Mouse (Mus musculus) heart, embryonic 12.5 days (tissue): Measurements from ENCODE around the gene Wipf1. TPM values are rescaled to one million over a fixed set of nuclear protein-coding genes. Genes with fewer than 3 reads are reported as not detected.

Experiments used
- ATAC-seq: fragments of 200-750 bp; cut with Nextera tagmentation; 2 replicates; pipeline ENCODE4 v1.8.0; 2017; ENCODE audit warnings: moderate TSS enrichment, moderate library complexity; ENCODE audit not compliant: insufficient number of reproducible peaks, low FRiP score
- H3K27ac ChIP-seq: fragments of 300-500 bp; sonication (generic); 2 replicates; pipeline ENCODE4 v1.5.1; 2016; ENCODE audit warnings: mild to moderate bottlenecking, moderate library complexity; ENCODE audit not compliant: poor library complexity, severe bottlenecking
- H3K27me3 ChIP-seq: fragments of 300-500 bp; sonication (generic); replicated peaks from 2 replicates; pipeline ENCODE4 v1.6.1; 2016; ENCODE audit warnings: mild to moderate bottlenecking, moderate library complexity
- H3K36me3 ChIP-seq: fragments of 300-500 bp; sonication (generic); 2 replicates; pipeline ENCODE4 v1.6.1; 2016; ENCODE audit warnings: mild to moderate bottlenecking, moderate library complexity
- H3K4me1 ChIP-seq: fragments of 300-500 bp; sonication (generic); replicated peaks from 2 replicates; pipeline ENCODE4 v1.6.1; 2016; ENCODE audit warnings: mild to moderate bottlenecking
- H3K4me2 ChIP-seq: fragments of 300-500 bp; sonication (generic); 2 replicates; pipeline ENCODE4 v1.6.1; 2016; ENCODE audit warnings: mild to moderate bottlenecking, moderate library complexity
- H3K4me3 ChIP-seq: fragments of 300-500 bp; sonication (generic); 2 replicates; pipeline ENCODE4 v1.5.1; 2016; ENCODE audit warnings: mild to moderate bottlenecking
- H3K9ac ChIP-seq: fragments of 300-500 bp; sonication (generic); 2 replicates; pipeline ENCODE4 v1.6.1; 2016; ENCODE audit warnings: mild to moderate bottlenecking, moderate library complexity
- H3K9me3 ChIP-seq: fragments of 300-500 bp; sonication (generic); replicated peaks from 2 replicates; pipeline ENCODE4 v1.6.1; 2016; ENCODE audit warnings: mild to moderate bottlenecking, moderate library complexity
- WGBS: fragments of 180-500 bp; shearing (Covaris S2); methylation state at CpG from one replicate; pipeline ENCODE4 v1.1.7; 2016; 5-methylcytosine and 5-hydroxymethylcytosine counted together
- polyA plus RNA-seq: library from polyadenylated mRNA; unstranded; fragments of >200 nt; fragmentation: Nextera tagmentation; extraction: Ambion mirVana; gene quantifications from 2 replicates; pipeline ENCODE4 v1.2.1, GENCODE M21; 2016

The Wipf1 gene
- polyA plus RNA-seq, 1 experiment from 2014 or later, result 7.3 TPM

GRCm38 (mm10) chr2:73540450-73541162 is 11.1 kb upstream of the Wipf1 start:
- no peaks in the 10 kb centered on the region for H3K36me3 ChIP-seq
- H3K4me2 ChIP-seq, result peak overlapping the region; percentile 50
- ATAC-seq, result no peak
- peaks cover 3% of the 10 kb centered on the region; the same call in 1 of the 2 replicates for H3K27me3 ChIP-seq
- no peak overlapping the region for H3K27ac ChIP-seq
- no peak overlapping the region for H3K9ac ChIP-seq
- no peak overlapping the region for H3K4me3 ChIP-seq
- no peaks in the 10 kb centered on the region for H3K9me3 ChIP-seq
- 34% methylated on average over 16 of the region's 16 CpGs for WGBS
- H3K4me1 ChIP-seq, result peaks cover 9% of the 10 kb centered on the region

- 19% methylated on average over 1 of the region's 1 CpGs for WGBS
- Histone ChIP-seq H3K9ac (no peak overlapping the region), H3K4me3 (no peak overlapping the region), H3K36me3 (no peaks in the 10 kb centered on the region), H3K4me1 (peaks cover 9% of the 10 kb centered on the region), H3K4me2 (no peak overlapping the region), H3K27ac (no peak overlapping the region), H3K27me3 (peaks cover 3% of the 10 kb centered on the region; the same call in 1 of the 2 replicates), H3K9me3 (no peaks in the 10 kb centered on the region)
- ATAC-seq, result no peak
Measured at GRCm38 (mm10) chr2:73539697-73540096, 10.2 kb upstream of the Wipf1 start.

GRCm38 (mm10) chr2:73539141-73539540 is 9.6 kb upstream of the Wipf1 start:
- Histone ChIP-seq H3K27me3 (peaks cover 3% of the 10 kb centered on the region; the same call in 1 of the 2 replicates), H3K36me3 (no peaks in the 10 kb centered on the region), H3K4me2 (no peak overlapping the region), H3K4me3 (no peak overlapping the region), H3K9ac (no peak overlapping the region), H3K9me3 (no peaks in the 10 kb centered on the region), H3K4me1 (peaks cover 9% of the 10 kb centered on the region), H3K27ac (no peak overlapping the region)
- no peak for ATAC-seq
- 74% methylated on average over 3 of the region's 3 CpGs for WGBS

GRCm38 (mm10) chr2:73538590-73538989 is 9.1 kb upstream of the Wipf1 start:
- peaks cover 9% of the 10 kb centered on the region for H3K4me1 ChIP-seq
- peaks cover 3% of the 10 kb centered on the region; the same call in 1 of the 2 replicates for H3K27me3 ChIP-seq
- no peak overlapping the region for H3K27ac ChIP-seq
- no peaks in the 10 kb centered on the region for H3K9me3 ChIP-seq
- H3K4me2 ChIP-seq, result no peak overlapping the region
- H3K9ac ChIP-seq, result no peak overlapping the region
- no peak overlapping the region for H3K4me3 ChIP-seq
- WGBS, result 58% methylated on average over 13 of the region's 13 CpGs
- no peak for ATAC-seq
- H3K36me3 ChIP-seq, result no peaks in the 10 kb centered on the region

- no peak for ATAC-seq
- no peak overlapping the region for H3K4me3 ChIP-seq
- 76% methylated on average over 15 of the region's 15 CpGs for WGBS
- no peak overlapping the region for H3K4me2 ChIP-seq
- H3K27me3 ChIP-seq, result no peaks in the 10 kb centered on the region
- H3K9me3 ChIP-seq, result no peaks in the 10 kb centered on the region
- no peaks in the 10 kb centered on the region for H3K36me3 ChIP-seq
- no peak overlapping the region for H3K9ac ChIP-seq
- H3K27ac ChIP-seq, result no peak overlapping the region
- peaks cover 9% of the 10 kb centered on the region for H3K4me1 ChIP-seq
Measured at GRCm38 (mm10) chr2:73536091-73536783, 6.7 kb upstream of the Wipf1 start.

GRCm38 (mm10) chr2:73534720-73535119 is 5.2 kb upstream of the Wipf1 start:
- WGBS, result 76% methylated on average over 10 of the region's 10 CpGs
- H3K27me3 ChIP-seq, result no peaks in the 10 kb centered on the region

GRCm38 (mm10) chr2:73530487-73530886 is 953 bp upstream of the Wipf1 start:
- Histone ChIP-seq H3K9ac (no peak overlapping the region), H3K36me3 (no peaks in the 10 kb centered on the region), H3K4me1 (peaks cover 7% of the 10 kb centered on the region), H3K4me3 (no peak overlapping the region), H3K27ac (no peak overlapping the region), H3K27me3 (no peaks in the 10 kb centered on the region), H3K4me2 (no peak overlapping the region), H3K9me3 (no peaks in the 10 kb centered on the region)
- 63% methylated on average over 5 of the region's 5 CpGs for WGBS
- no peak for ATAC-seq

More at GRCm38 (mm10) chr2:73534720-73535119, 5.2 kb upstream of the Wipf1 start:
- Histone ChIP-seq H3K9me3 (no peaks in the 10 kb centered on the region), H3K4me1 (no peaks in the 10 kb centered on the region), H3K36me3 (no peaks in the 10 kb centered on the region), H3K4me3 (no peak overlapping the region), H3K27ac (no peak overlapping the region), H3K9ac (no peak overlapping the region), H3K4me2 (no peak overlapping the region)
- no peak for ATAC-seq

- ATAC-seq, result peak; percentile 58
- H3K27ac ChIP-seq, result peak overlapping the region; percentile 72
- peak overlapping the region; percentile 84 for H3K4me3 ChIP-seq
- H3K27me3 ChIP-seq, result no peaks in the 10 kb centered on the region
- 2% methylated on average over 55 of the region's 59 CpGs for WGBS
- peak overlapping the region; percentile 89 for H3K9ac ChIP-seq
- peaks cover 13% of the 10 kb centered on the region for H3K4me1 ChIP-seq
- no peaks in the 10 kb centered on the region for H3K36me3 ChIP-seq
- no peaks in the 10 kb centered on the region for H3K9me3 ChIP-seq
- H3K4me2 ChIP-seq, result peak overlapping the region; percentile 89
Measured at GRCm38 (mm10) chr2:73528516-73529355, 798 bp downstream of the Wipf1 start.

- Histone ChIP-seq H3K4me3 (peak overlapping the region; percentile 27), H3K27me3 (no peaks in the 10 kb centered on the region), H3K36me3 (no peaks in the 10 kb centered on the region), H3K9me3 (no peaks in the 10 kb centered on the region), H3K4me2 (peak overlapping the region; percentile 89), H3K4me1 (peaks cover 19% of the 10 kb centered on the region), H3K9ac (no peak overlapping the region), H3K27ac (no peak overlapping the region)
- ATAC-seq, result no peak
- 77% methylated on average over 11 of the region's 11 CpGs for WGBS
Measured at GRCm38 (mm10) chr2:73527956-73528355, 1.6 kb downstream of the Wipf1 start.

GRCm38 (mm10) chr2:73526691-73527090 is 2.8 kb downstream of the Wipf1 start:
- no peaks in the 10 kb centered on the region for H3K27me3 ChIP-seq
- no peak overlapping the region for H3K4me3 ChIP-seq
- peaks cover 32% of the 10 kb centered on the region for H3K4me1 ChIP-seq
- ATAC-seq, result no peak
- no peak overlapping the region for H3K27ac ChIP-seq
- H3K9ac ChIP-seq, result no peak overlapping the region
- peak overlapping the region; percentile 6; the same call in 1 of the 2 replicates for H3K4me2 ChIP-seq
- 64% methylated on average over 9 of the region's 9 CpGs for WGBS
- no peaks in the 10 kb centered on the region for H3K36me3 ChIP-seq
- H3K9me3 ChIP-seq, result no peaks in the 10 kb centered on the region

- H3K9me3 ChIP-seq, result no peaks in the 10 kb centered on the region
- no peaks in the 10 kb centered on the region for H3K27me3 ChIP-seq
- H3K36me3 ChIP-seq, result no peaks in the 10 kb centered on the region
- peaks cover 31% of the 10 kb centered on the region for H3K4me1 ChIP-seq
- no peak overlapping the region for H3K4me2 ChIP-seq
- WGBS, result 54% methylated on average over 8 of the region's 8 CpGs
- no peak overlapping the region for H3K4me3 ChIP-seq
- no peak for ATAC-seq
- 0 out of 2 replicates have a peak overlapping the region, but pooled peaks have one; percentile 50 for H3K9ac ChIP-seq
- 0 out of 2 replicates have a peak overlapping the region, but pooled peaks have one; percentile 22 for H3K27ac ChIP-seq
Measured at GRCm38 (mm10) chr2:73522891-73523290, 6.6 kb downstream of the Wipf1 start.
